Mouse (Mus musculus): ENCODE data around the gene Cyp24a1. TPM values are rescaled to one million over a fixed set of nuclear protein-coding genes. Genes with fewer than 3 reads are reported as not detected.
A peak's percentile ranks its signal among the peaks of the same experiment; 100 is the strongest.

The Cyp24a1 gene
- total and polyA plus RNA-seq, 2 experiments from 2014 or later: 0.09 TPM; not detected in 1

DNA sequence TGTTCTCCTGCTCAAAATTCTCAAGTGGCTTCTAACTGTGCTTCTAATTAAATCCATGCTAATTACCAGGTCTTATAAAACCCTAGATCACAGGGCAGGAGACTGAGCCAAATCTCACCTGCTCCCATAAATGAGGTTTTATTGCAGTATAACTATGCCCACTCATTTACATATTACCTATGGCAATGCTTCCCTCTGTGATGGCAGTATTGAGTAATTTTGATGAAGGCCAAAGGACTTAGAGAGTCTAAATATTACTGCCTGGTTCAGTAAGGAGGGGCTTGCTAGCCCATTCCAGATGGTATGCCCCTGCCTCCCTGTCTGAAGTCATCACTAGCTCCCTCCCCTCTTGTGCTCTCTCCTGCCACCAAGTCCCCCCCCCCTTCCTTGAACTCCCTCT lies 38.9 kb upstream of the Cyp24a1 start:
- H3K4me3 ChIP-seq (ENCODE audit: low read depth, low read length): no peak overlapping the region
- no peak for ATAC-seq (ENCODE audit: low FRiP score)
- no peak for TF ChIP-seq CTCF (IDR thresholded peaks at IDR 0.05)
- H3K9me3 ChIP-seq (ENCODE audit: low read length): no peaks in the 10 kb centered on the region
- H3K4me1 ChIP-seq (ENCODE audit: insufficient read depth, low read length): no peaks in the 10 kb centered on the region
- H3K4me2 ChIP-seq (ENCODE audit: low read depth, low read length, poor library complexity, severe bottlenecking): no peak overlapping the region
- H3K36me3 ChIP-seq (ENCODE audit: insufficient read depth, low read length): no peaks in the 10 kb centered on the region
- no peak overlapping the region for H3K27ac ChIP-seq (ENCODE audit: low read depth, low read length)
- DNase-seq (ENCODE audit: low spot score): peak; percentile 51
- H3K27me3 ChIP-seq (ENCODE audit: insufficient read depth, low read length): no peaks in the 10 kb centered on the region
- H3K9ac ChIP-seq (replicated peaks; ENCODE audit: low read length, poor library complexity, severe bottlenecking): no peak overlapping the region

DNA sequence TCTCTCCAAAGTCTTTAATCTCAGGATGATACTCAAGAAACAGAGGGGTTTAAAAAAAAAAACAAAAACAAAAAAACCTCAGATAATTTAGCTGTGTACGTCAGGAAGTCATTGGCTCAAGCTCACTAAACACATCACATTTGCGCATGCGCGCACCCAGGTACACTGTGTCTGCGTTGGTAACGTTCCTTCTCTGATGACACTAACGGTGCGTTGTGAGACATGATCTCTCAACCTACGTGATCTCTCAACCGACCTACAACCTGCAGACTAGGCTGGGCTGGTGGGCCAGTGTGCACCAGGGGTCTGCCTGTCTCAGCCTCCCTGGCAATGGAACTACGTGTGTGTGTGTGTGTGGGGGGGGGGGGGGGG lies 37.8 kb upstream of the Cyp24a1 start:
- Histone ChIP-seq H3K27me3 (ENCODE audit: insufficient read depth, low read length) (no peaks in the 10 kb centered on the region), H3K9me3 (ENCODE audit: low read length) (no peaks in the 10 kb centered on the region), H3K27ac (ENCODE audit: low read depth, low read length) (no peak overlapping the region), H3K4me2 (ENCODE audit: low read depth, low read length, poor library complexity, severe bottlenecking) (no peak overlapping the region), H3K9ac (replicated peaks; ENCODE audit: low read length, poor library complexity, severe bottlenecking) (no peak overlapping the region), H3K36me3 (ENCODE audit: insufficient read depth, low read length) (no peaks in the 10 kb centered on the region), H3K4me1 (ENCODE audit: insufficient read depth, low read length) (no peaks in the 10 kb centered on the region), H3K4me3 (ENCODE audit: low read depth, low read length) (no peak overlapping the region)
- DNase-seq (ENCODE audit: low spot score) (no peak), ATAC-seq (ENCODE audit: low FRiP score) (no peak)
- no peak for TF ChIP-seq CTCF (IDR thresholded peaks at IDR 0.05)
- WGBS: 91% methylated on average over 11 of the region's 11 CpGs

GRCm38 (mm10) chr2:170534116-170534802 lies 37.3 kb upstream of the Cyp24a1 start:
- Histone ChIP-seq H3K27ac (ENCODE audit: low read depth, low read length) (no peak overlapping the region), H3K9ac (replicated peaks; ENCODE audit: low read length, poor library complexity, severe bottlenecking) (no peak overlapping the region), H3K4me3 (ENCODE audit: low read depth, low read length) (no peak overlapping the region), H3K4me2 (ENCODE audit: low read depth, low read length, poor library complexity, severe bottlenecking) (no peak overlapping the region), H3K4me1 (ENCODE audit: insufficient read depth, low read length) (no peaks in the 10 kb centered on the region), H3K36me3 (ENCODE audit: insufficient read depth, low read length) (no peaks in the 10 kb centered on the region), H3K9me3 (ENCODE audit: low read length) (no peaks in the 10 kb centered on the region), H3K27me3 (ENCODE audit: insufficient read depth, low read length) (no peaks in the 10 kb centered on the region)
- no peak for ATAC-seq (ENCODE audit: low FRiP score)
- WGBS: 47% methylated on average over 8 of the region's 12 CpGs
- no peak for DNase-seq (ENCODE audit: low spot score)
- no peak for TF ChIP-seq CTCF (IDR thresholded peaks at IDR 0.05)

GRCm38 (mm10) chr2:170530256-170530655 lies 33.3 kb upstream of the Cyp24a1 start:
- Histone ChIP-seq H3K4me2 (ENCODE audit: low read depth, low read length, poor library complexity, severe bottlenecking) (no peak overlapping the region), H3K9me3 (ENCODE audit: low read length) (no peaks in the 10 kb centered on the region), H3K27me3 (ENCODE audit: insufficient read depth, low read length) (no peaks in the 10 kb centered on the region; the same call in 1 of the 2 replicates), H3K36me3 (ENCODE audit: insufficient read depth, low read length) (no peaks in the 10 kb centered on the region), H3K9ac (replicated peaks; ENCODE audit: low read length, poor library complexity, severe bottlenecking) (no peak overlapping the region), H3K4me3 (ENCODE audit: low read depth, low read length) (no peak overlapping the region), H3K4me1 (ENCODE audit: insufficient read depth, low read length) (no peaks in the 10 kb centered on the region), H3K27ac (ENCODE audit: low read depth, low read length) (no peak overlapping the region)
- DNase-seq (ENCODE audit: low spot score) (no peak), ATAC-seq (ENCODE audit: low FRiP score) (no peak)
- TF ChIP-seq CTCF (IDR thresholded peaks at IDR 0.05): no peak
- WGBS: 91% methylated on average over 3 of the region's 3 CpGs

- H3K4me1 ChIP-seq (ENCODE audit: insufficient read depth, low read length): no peaks in the 10 kb centered on the region
- no peak for TF ChIP-seq CTCF (IDR thresholded peaks at IDR 0.05)
- no peaks in the 10 kb centered on the region for H3K36me3 ChIP-seq (ENCODE audit: insufficient read depth, low read length)
- ATAC-seq (ENCODE audit: low FRiP score): no peak
- H3K4me2 ChIP-seq (ENCODE audit: low read depth, low read length, poor library complexity, severe bottlenecking): no peak overlapping the region
- no peak for DNase-seq (ENCODE audit: low spot score)
- no peak overlapping the region for H3K27ac ChIP-seq (ENCODE audit: low read depth, low read length)
- no peak overlapping the region for H3K9ac ChIP-seq (replicated peaks; ENCODE audit: low read length, poor library complexity, severe bottlenecking)
- WGBS: 87% methylated on average over 7 of the region's 7 CpGs
- no peak overlapping the region for H3K4me3 ChIP-seq (ENCODE audit: low read depth, low read length)
- H3K9me3 ChIP-seq (ENCODE audit: low read length): no peaks in the 10 kb centered on the region
- no peaks in the 10 kb centered on the region; the same call in 1 of the 2 replicates for H3K27me3 ChIP-seq (ENCODE audit: insufficient read depth, low read length)
Observed at GRCm38 (mm10) chr2:170529766-170530165, 32.8 kb upstream of the Cyp24a1 start.

DNA sequence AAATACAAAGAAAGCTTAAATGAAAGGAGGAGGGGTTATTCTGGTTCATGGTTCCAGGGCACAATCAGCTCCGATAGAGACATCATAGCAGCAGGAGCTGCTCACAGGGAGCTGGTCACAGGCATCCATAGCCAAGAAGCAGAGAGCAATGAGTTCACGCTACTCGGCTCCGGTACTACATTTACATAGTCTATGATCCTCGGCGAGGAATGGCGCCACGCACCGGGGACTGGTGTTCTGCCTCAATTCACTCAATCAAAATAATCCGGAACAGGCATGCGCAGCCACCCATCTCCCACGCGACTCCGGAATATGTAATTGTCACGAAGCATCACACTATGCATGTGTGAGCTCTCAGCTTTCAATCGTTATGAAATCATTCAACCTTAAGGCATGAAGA lies 31.1 kb upstream of the Cyp24a1 start:
- H3K4me3 ChIP-seq (ENCODE audit: low read depth, low read length): no peak overlapping the region
- 84% methylated on average over 16 of the region's 16 CpGs for WGBS
- no peaks in the 10 kb centered on the region for H3K4me1 ChIP-seq (ENCODE audit: insufficient read depth, low read length)
- DNase-seq (ENCODE audit: low spot score): no peak
- H3K9me3 ChIP-seq (ENCODE audit: low read length): no peaks in the 10 kb centered on the region
- H3K36me3 ChIP-seq (ENCODE audit: insufficient read depth, low read length): no peaks in the 10 kb centered on the region
- H3K27ac ChIP-seq (ENCODE audit: low read depth, low read length): no peak overlapping the region
- no peaks in the 10 kb centered on the region; the same call in 1 of the 2 replicates for H3K27me3 ChIP-seq (ENCODE audit: insufficient read depth, low read length)
- H3K4me2 ChIP-seq (ENCODE audit: low read depth, low read length, poor library complexity, severe bottlenecking): no peak overlapping the region
- H3K9ac ChIP-seq (replicated peaks; ENCODE audit: low read length, poor library complexity, severe bottlenecking): no peak overlapping the region
- no peak for TF ChIP-seq CTCF (IDR thresholded peaks at IDR 0.05)
- ATAC-seq (ENCODE audit: low FRiP score): no peak

All from midbrain, postnatal 0 days (tissue).